Mouse (Mus musculus) forebrain, postnatal 0 days (tissue): ENCODE measurements around the gene S100a1. TPM values are rescaled to one million over a fixed set of nuclear protein-coding genes. Genes with fewer than 3 reads are reported as not detected.
A peak's percentile ranks its signal among the peaks of the same experiment; 100 is the strongest.

Experiments used
- ATAC-seq: fragments of 200-750 bp; cut with Nextera tagmentation; 2 replicates; pipeline ENCODE4 v1.8.0; 2017; ENCODE audit warnings: mild to moderate bottlenecking, moderate library complexity
- DNase-seq: peaks from one replicate; pipeline ENCODE4 v3.0.0-alpha.2; 2015
- H3K27ac ChIP-seq: fragments of 300-500 bp; sonication (generic); 2 replicates; pipeline ENCODE4 v1.5.1; 2014; ENCODE audit warnings: low read depth, mild to moderate bottlenecking, antibody characterized with exemption, low read length, moderate library complexity, mixed read lengths
- H3K27me3 ChIP-seq: fragments of 300-500 bp; sonication (generic); 2 replicates; pipeline ENCODE4 v1.6.1; 2014; ENCODE audit warnings: mild to moderate bottlenecking, low read length, mixed read lengths; ENCODE audit not compliant: insufficient read depth
- H3K36me3 ChIP-seq: fragments of 300-500 bp; sonication (generic); 2 replicates; pipeline ENCODE4 v1.6.1; 2014; ENCODE audit warnings: mild to moderate bottlenecking, moderate library complexity; ENCODE audit not compliant: insufficient read depth
- H3K4me1 ChIP-seq: fragments of 300-500 bp; sonication (generic); 2 replicates; pipeline ENCODE4 v1.6.1; 2014; ENCODE audit warnings: antibody characterized with exemption; ENCODE audit not compliant: insufficient read depth
- H3K4me2 ChIP-seq: fragments of 300-500 bp; sonication (generic); 2 replicates; pipeline ENCODE4 v1.6.1; 2014; ENCODE audit warnings: low read depth, mild to moderate bottlenecking, moderate library complexity
- H3K4me3 ChIP-seq: fragments of 300-500 bp; sonication (generic); 2 replicates; pipeline ENCODE4 v1.5.1; 2014; ENCODE audit warnings: low read depth, low read length, mixed read lengths
- H3K9ac ChIP-seq: fragments of 300-500 bp; sonication (generic); 2 replicates; pipeline ENCODE4 v1.6.1; 2014; ENCODE audit warnings: mild to moderate bottlenecking
- H3K9me3 ChIP-seq: fragments of 300-500 bp; sonication (generic); 2 replicates; pipeline ENCODE4 v1.6.1; 2016; ENCODE audit warnings: low read length
- CTCF ChIP-seq: sonication (generic); IDR thresholded peaks from 2 replicates; pipeline ENCODE4 v1.5.1; 2016; ENCODE audit warnings: antibody characterized with exemption, control low read depth, low read depth
- WGBS: fragments of 180-500 bp; shearing (Covaris S2); extraction: QIAGEN DNeasy Blood & Tissue Kit; methylation state at CpG from one replicate; pipeline ENCODE4 v1.1.7; 2014; 5-methylcytosine and 5-hydroxymethylcytosine counted together
- polyA plus RNA-seq: library from polyadenylated mRNA; unstranded; fragments of >200 nt; fragmentation: Nextera tagmentation; extraction: Ambion mirVana; gene quantifications from 2 replicates; pipeline ENCODE4 v1.2.1, GENCODE M21; 2015
- total RNA-seq: library from RNA; depleted of rRNA; stranded (reverse); fragments of >200 nt; gene quantifications from 2 replicates; pipeline ENCODE4 v1.2.3, GENCODE M21; 2014

Gene S100a1
- total and polyA plus RNA-seq, 2 experiments from 2014 or later = 16.1 to 47.0 TPM

GRCm38 (mm10) chr3:90540904-90541303 lies 26.7 kb upstream of the S100a1 start:
- Histone ChIP-seq H3K27me3 (no peaks in the 10 kb centered on the region), H3K4me2 (no peak overlapping the region), H3K9ac (no peak overlapping the region), H3K4me3 (no peak overlapping the region), H3K36me3 (no peaks in the 10 kb centered on the region), H3K27ac (peak overlapping the region; percentile 15), H3K4me1 (0 out of 2 replicates have a peak, but pooled peaks cover 4% of the 10 kb centered on the region), H3K9me3 (no peaks in the 10 kb centered on the region)
- DNase-seq = peak; percentile 17
- peak; percentile 90 for ATAC-seq
- WGBS = 21% methylated on average over 4 of the region's 4 CpGs
- TF ChIP-seq CTCF = no peak

DNA sequence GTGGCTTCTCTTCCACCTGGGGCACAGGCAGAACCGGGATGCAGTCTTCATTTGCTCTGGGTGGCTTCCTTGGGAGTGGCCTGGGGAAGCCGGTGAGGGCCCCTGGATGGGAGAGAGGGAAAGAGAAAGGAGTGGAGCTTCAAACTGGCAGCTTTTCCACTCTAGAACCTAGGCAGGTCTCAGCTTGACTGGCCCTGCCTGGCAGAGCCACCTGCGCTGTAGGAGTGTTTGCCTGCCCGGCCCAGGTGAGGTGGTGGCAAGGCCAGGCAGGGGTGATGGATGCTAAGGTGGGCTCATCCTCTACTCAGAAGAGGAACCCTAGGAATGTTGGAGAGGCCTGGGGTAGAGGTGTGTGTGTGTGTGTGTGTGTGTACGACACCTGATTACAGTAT lies 23.7 kb upstream of the S100a1 start:
- no peak for ATAC-seq

GRCm38 (mm10) chr3:90537141-90537904 lies 23.1 kb upstream of the S100a1 start, which contains the start of gene S100a16:
Gene S100a16 (plus strand): TSS chr3:90537254.
- H3K36me3 ChIP-seq = no peaks in the 10 kb centered on the region
- no peaks in the 10 kb centered on the region for H3K9me3 ChIP-seq
- ATAC-seq (peak; percentile 61; the same call in 1 of the 2 replicates), DNase-seq (no peak)
- H3K4me1 ChIP-seq = 0 out of 2 replicates have a peak, but pooled peaks cover 4% of the 10 kb centered on the region
- no peak for TF ChIP-seq CTCF
- no peak within 1 kb of the TSS for H3K4me3 ChIP-seq
- H3K9ac ChIP-seq = peak within 1 kb of the TSS; percentile 1; the same call in 1 of the 2 replicates
- WGBS = 46% methylated on average over 10 of the region's 10 CpGs
- H3K27ac ChIP-seq = no peak within 1 kb of the TSS
- peak within 1 kb of the TSS; percentile 13; the same call in 1 of the 2 replicates for H3K4me2 ChIP-seq
- H3K27me3 ChIP-seq = no peaks in the 10 kb centered on the region

More for the DNA sequence above, 23.7 kb upstream of the S100a1 start:
- no peaks in the 10 kb centered on the region for H3K36me3 ChIP-seq
- no peak for TF ChIP-seq CTCF
- H3K4me2 ChIP-seq = no peak overlapping the region
- H3K27me3 ChIP-seq = no peaks in the 10 kb centered on the region
- 82% methylated on average over 5 of the region's 5 CpGs for WGBS
- no peak for DNase-seq
- H3K4me3 ChIP-seq = no peak overlapping the region
- H3K9me3 ChIP-seq = no peaks in the 10 kb centered on the region
- no peak overlapping the region for H3K27ac ChIP-seq
- H3K9ac ChIP-seq = no peak overlapping the region
- 0 out of 2 replicates have a peak, but pooled peaks cover 4% of the 10 kb centered on the region for H3K4me1 ChIP-seq

GRCm38 (mm10) chr3:90535446-90535845 lies 21.3 kb upstream of the S100a1 start:
- Histone ChIP-seq H3K27ac (no peak overlapping the region), H3K4me2 (no peak overlapping the region), H3K9me3 (no peaks in the 10 kb centered on the region), H3K4me3 (no peak overlapping the region), H3K27me3 (no peaks in the 10 kb centered on the region), H3K9ac (no peak overlapping the region), H3K4me1 (no peaks in the 10 kb centered on the region), H3K36me3 (no peaks in the 10 kb centered on the region)
- DNase-seq (no peak), ATAC-seq (no peak)
- TF ChIP-seq CTCF = no peak
- 77% methylated on average over 1 of the region's 1 CpGs for WGBS

DNA sequence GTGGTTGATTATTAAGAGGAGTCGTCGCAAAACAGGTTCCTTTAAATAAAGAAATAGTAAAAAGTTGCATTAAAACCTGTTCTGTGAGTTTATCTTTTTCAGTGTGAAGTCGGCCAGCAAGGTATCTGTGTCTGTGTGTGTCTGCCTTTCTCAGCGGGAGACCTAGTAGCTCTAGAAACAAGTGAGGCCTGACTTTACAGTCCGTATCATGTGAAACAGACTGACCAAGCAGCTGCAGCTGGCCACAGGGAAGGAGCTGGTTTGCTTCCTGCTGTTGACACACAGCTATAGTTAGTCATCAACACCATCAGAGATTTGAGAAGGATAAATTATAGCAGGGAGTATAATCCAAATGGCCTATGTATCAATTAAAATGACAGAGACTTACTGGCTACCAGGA lies 17.5 kb upstream of the S100a1 start:
- 80% methylated on average over 5 of the region's 5 CpGs for WGBS
- DNase-seq (no peak), ATAC-seq (no peak)
- Histone ChIP-seq H3K4me3 (no peak overlapping the region), H3K4me2 (no peak overlapping the region), H3K4me1 (no peaks in the 10 kb centered on the region), H3K36me3 (no peaks in the 10 kb centered on the region), H3K27me3 (no peaks in the 10 kb centered on the region), H3K27ac (no peak overlapping the region), H3K9ac (no peak overlapping the region), H3K9me3 (no peaks in the 10 kb centered on the region)
- no peak for TF ChIP-seq CTCF

- WGBS = 92% methylated on average over 7 of the region's 7 CpGs
Measured at GRCm38 (mm10) chr3:90527291-90527873, 13.2 kb upstream of the S100a1 start.

GRCm38 (mm10) chr3:90526580-90526979 lies 12.4 kb upstream of the S100a1 start, which contains the start of gene S100a14:
Gene S100a14 (plus strand): TSS chr3:90526856.
- H3K36me3 ChIP-seq = no peaks in the 10 kb centered on the region
- no peak for TF ChIP-seq CTCF
- no peaks in the 10 kb centered on the region for H3K27me3 ChIP-seq
- DNase-seq (no peak), ATAC-seq (no peak)
- no peak within 1 kb of the TSS for H3K4me3 ChIP-seq
- no peaks in the 10 kb centered on the region for H3K9me3 ChIP-seq
- no peak within 1 kb of the TSS for H3K9ac ChIP-seq
- no peak within 1 kb of the TSS for H3K4me2 ChIP-seq
- 63% methylated on average over 5 of the region's 5 CpGs for WGBS
- H3K27ac ChIP-seq = no peak within 1 kb of the TSS
- H3K4me1 ChIP-seq = no peaks in the 10 kb centered on the region

More at GRCm38 (mm10) chr3:90527291-90527873, 13.2 kb upstream of the S100a1 start:
- H3K4me1 ChIP-seq = no peaks in the 10 kb centered on the region
- no peaks in the 10 kb centered on the region for H3K27me3 ChIP-seq
- no peak overlapping the region for H3K4me3 ChIP-seq
- no peak overlapping the region for H3K9ac ChIP-seq
- no peak overlapping the region for H3K4me2 ChIP-seq
- no peaks in the 10 kb centered on the region for H3K9me3 ChIP-seq
- ATAC-seq (no peak), DNase-seq (no peak)
- H3K27ac ChIP-seq = no peak overlapping the region
- TF ChIP-seq CTCF = no peak
- no peaks in the 10 kb centered on the region for H3K36me3 ChIP-seq
